Mouse (Mus musculus) urinary bladder, postnatal 4 days (tissue): Measurements from ENCODE around the gene Gkn3.

Experiments
- DNase-seq, 2 experiments: peaks; one replicate each; pipeline ENCODE4 v3.0.0; 2021 to 2022; ENCODE audit warnings: low spot score in 2 of 2

Gene Gkn3

GRCm38 (mm10) chr6:87354441-87354840, 34.3 kb downstream of the Gkn3 start:
- no peak for DNase-seq

- no peak for DNase-seq
Observed at GRCm38 (mm10) chr6:87350829-87351228, 37.9 kb downstream of the Gkn3 start, which contains the start of gene Gkn1. Gene Gkn1, minus strand, starts transcription at chr6:87350942.

- DNase-seq: no peak
Observed at GRCm38 (mm10) chr6:87335935-87336295, 52.8 kb downstream of the Gkn3 start.

- peak in 1 of 2 experiments; percentile 64 for DNase-seq
Observed at GRCm38 (mm10) chr6:87335091-87335934, 53.4 kb downstream of the Gkn3 start, which contains the start of gene Antxr1. Gene Antxr1, minus strand, starts transcription at chr6:87335821.

GRCm38 (mm10) chr6:87334361-87335090, 54.2 kb downstream of the Gkn3 start:
- peak in 1 of 2 experiments; percentile 37 for DNase-seq
